Mouse (Mus musculus) 3134 (cell line): ENCODE data around the gene Phlda2.

Experiments
- DNase-seq: peaks from one replicate; pipeline ENCODE4 v3.0.0-alpha.2; 2011; ENCODE audit warnings: low spot score; ENCODE audit not compliant: insufficient read length; ENCODE audit errors: extremely low read depth

Gene Phlda2

DNA sequence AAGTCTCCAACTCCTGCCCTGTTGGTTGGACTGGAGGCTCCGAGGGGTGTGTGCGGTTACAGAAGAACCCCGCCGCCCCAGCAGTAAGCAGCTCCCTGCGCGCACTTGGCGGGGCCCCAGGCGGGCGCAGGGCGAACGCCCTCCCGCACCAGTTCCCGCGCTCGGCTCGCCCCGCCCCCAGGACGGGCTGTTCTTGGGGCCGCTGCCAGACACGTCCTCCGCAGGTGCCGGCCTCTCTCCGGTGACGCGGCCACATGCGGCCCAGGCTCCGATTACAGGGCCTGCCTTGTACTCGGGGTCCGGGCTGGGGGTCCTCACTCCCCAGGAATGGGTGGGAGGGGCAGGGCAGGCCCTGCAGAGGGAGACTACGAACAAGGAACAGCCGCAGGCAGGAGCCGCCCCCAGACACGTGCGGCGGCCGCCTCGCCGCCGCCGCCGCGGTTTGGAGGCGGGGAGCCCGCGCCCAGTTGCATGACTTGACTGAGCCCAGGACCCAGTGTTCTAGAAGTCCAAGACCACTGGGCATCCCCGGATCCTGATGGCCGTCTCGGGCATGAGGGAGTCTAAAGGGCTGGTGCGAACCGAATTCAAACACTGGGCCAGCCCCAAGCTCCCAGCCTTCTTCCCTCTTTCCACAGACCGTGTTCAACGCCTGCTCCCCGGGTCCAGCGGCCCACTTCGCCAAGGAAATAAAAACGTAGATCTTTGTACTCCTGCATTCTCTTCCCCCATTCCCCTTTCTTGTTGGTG lies 38.0 kb downstream of the Phlda2 start:
- no peak for DNase-seq

DNA sequence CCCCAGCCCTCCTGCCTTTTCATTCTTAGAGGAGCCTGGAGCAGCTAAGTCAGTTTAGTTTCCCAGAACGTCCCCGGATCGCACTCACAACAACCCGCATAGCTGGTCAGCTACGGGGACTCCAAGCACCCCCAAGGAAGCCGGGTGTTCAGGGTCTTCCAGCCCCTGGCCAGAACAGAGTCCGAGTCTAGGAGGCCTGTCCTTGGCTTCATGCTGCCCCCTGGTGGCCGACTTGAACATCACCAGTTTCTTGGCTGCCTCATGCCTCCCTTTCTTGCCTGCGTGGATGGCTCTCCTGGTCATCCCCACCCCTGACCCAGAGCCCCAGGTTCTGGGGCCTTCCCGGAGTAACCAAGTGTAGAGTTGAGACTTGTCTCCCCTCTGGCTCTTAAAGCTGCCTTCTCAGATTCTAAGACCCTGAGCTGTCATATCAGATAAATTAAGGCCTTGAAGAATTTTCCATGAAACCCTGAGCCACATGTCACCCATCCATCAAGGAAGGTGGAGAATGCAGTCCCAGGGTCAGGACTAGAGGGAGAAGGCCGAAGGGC lies 39.0 kb downstream of the Phlda2 start:
- peak; percentile 46 for DNase-seq

- no peak for DNase-seq
Observed at GRCm38 (mm10) chr7:143462516-143462915, 40.4 kb downstream of the Phlda2 start.

- DNase-seq = no peak
Observed at GRCm38 (mm10) chr7:143461920-143462319, 41.0 kb downstream of the Phlda2 start.

DNA sequence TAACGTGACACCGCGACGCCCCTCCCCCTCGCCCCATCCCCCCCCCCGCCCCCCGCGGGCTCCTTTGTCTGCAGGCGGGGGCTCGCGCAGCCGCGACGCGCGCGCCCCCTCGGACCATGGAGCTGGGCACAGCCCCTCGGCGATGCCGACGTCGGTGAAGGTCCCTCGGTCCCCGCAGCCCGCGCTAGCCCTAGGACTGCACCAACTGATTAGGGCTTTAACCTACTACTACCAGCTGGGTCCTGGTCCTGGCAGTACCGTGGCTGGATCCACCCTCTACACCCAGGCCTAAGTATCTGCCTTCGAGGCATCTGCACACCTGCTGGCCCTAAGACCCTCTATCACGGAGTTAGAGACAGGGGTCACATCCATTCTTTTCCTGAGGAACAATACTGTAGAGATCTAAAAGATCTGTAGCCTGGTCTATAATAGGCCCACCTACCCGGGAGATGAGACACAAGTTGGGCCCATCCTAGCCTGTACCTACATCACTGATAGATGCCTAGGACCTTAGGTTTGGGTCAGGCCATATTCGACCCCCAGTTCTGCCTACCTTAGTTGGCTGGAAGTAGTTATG lies 41.6 kb downstream of the Phlda2 start:
- DNase-seq = no peak

GRCm38 (mm10) chr7:143460874-143461273 lies 42.1 kb downstream of the Phlda2 start, which contains the start of gene Cdkn1c:
Gene Cdkn1c (minus strand): TSS chr7:143461050.
- DNase-seq = no peak

- DNase-seq = no peak
Observed at GRCm38 (mm10) chr7:143460217-143460834, 42.6 kb downstream of the Phlda2 start.

GRCm38 (mm10) chr7:143459332-143460211 lies 43.4 kb downstream of the Phlda2 start:
- no peak for DNase-seq

DNA sequence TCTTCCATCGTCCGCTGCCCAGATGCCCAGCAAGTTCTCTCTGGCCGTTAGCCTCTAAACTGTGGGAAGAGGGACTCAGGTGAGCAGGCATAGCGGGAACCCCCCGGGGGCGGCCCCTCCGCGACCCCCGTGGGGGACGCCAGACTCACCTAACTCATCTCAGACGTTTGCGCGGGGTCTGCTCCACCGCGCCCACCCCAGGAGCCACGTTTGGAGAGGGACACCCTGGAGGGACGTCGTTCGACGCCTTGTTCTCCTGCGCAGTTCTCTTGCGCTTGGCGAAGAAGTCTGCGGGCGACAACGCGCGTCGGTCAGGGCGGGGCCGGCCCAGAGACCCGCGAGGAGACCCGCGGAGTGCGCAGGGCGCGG lies 44.0 kb downstream of the Phlda2 start:
- no peak for DNase-seq
